Mouse (Mus musculus) midbrain, embryonic 13.5 days (tissue): ENCODE results near the gene Zfp672. TPM values are rescaled to one million over a fixed set of nuclear protein-coding genes. Genes with fewer than 3 reads are reported as not detected.

Experiments
- ATAC-seq: fragments of 200-750 bp; cut with Nextera tagmentation; 2 replicates; pipeline ENCODE4 v1.8.0; 2017; ENCODE audit warnings: mild to moderate bottlenecking, moderate TSS enrichment, moderate library complexity
- H3K27ac ChIP-seq: fragments of 300-500 bp; sonication (generic); 2 replicates; pipeline ENCODE4 v1.5.1; 2015; ENCODE audit warnings: inconsistent platforms, mild to moderate bottlenecking, moderate library complexity
- H3K27me3 ChIP-seq: fragments of 300-500 bp; sonication (generic); 2 replicates; pipeline ENCODE4 v1.6.1; 2015; ENCODE audit warnings: mild to moderate bottlenecking, inconsistent platforms
- H3K36me3 ChIP-seq: fragments of 300-500 bp; sonication (generic); 2 replicates; pipeline ENCODE4 v1.6.1; 2015; ENCODE audit warnings: mild to moderate bottlenecking, inconsistent platforms
- H3K4me1 ChIP-seq: fragments of 300-500 bp; sonication (generic); replicated peaks from 2 replicates; pipeline ENCODE4 v1.6.1; 2015; ENCODE audit warnings: inconsistent platforms
- H3K4me2 ChIP-seq: fragments of 300-500 bp; sonication (generic); replicated peaks from 2 replicates; pipeline ENCODE4 v1.6.1; 2015; ENCODE audit warnings: moderate library complexity, mild to moderate bottlenecking, inconsistent platforms
- H3K4me3 ChIP-seq: fragments of 300-500 bp; sonication (generic); replicated peaks from 2 replicates; pipeline ENCODE4 v1.5.1; 2015; ENCODE audit warnings: mild to moderate bottlenecking, inconsistent platforms
- H3K9ac ChIP-seq: fragments of 300-500 bp; sonication (generic); replicated peaks from 2 replicates; pipeline ENCODE4 v1.6.1; 2015; ENCODE audit warnings: mild to moderate bottlenecking, inconsistent platforms
- H3K9me3 ChIP-seq: fragments of 300-500 bp; sonication (generic); 2 replicates; pipeline ENCODE4 v1.6.1; 2016; ENCODE audit warnings: mild to moderate bottlenecking, inconsistent platforms
- WGBS: fragments of 180-500 bp; shearing (Covaris S2); methylation state at CpG from one replicate; pipeline ENCODE4 v1.1.7; 2015; 5-methylcytosine and 5-hydroxymethylcytosine counted together
- polyA plus RNA-seq: library from polyadenylated mRNA; unstranded; fragments of >200 nt; fragmentation: Nextera tagmentation; extraction: Ambion mirVana; gene quantifications from 2 replicates; pipeline ENCODE4 v1.2.1, GENCODE M21; 2015

Gene Zfp672
- polyA plus RNA-seq, 1 experiment from 2014 or later, result 38.6 TPM

- Histone ChIP-seq H3K9me3 (no peaks in the 10 kb centered on the region), H3K4me3 (peak overlapping the region; percentile 62), H3K9ac (peak overlapping the region; percentile 72), H3K36me3 (no peaks in the 10 kb centered on the region), H3K27me3 (no peaks in the 10 kb centered on the region), H3K4me2 (peak overlapping the region; percentile 68), H3K4me1 (peaks cover 18% of the 10 kb centered on the region), H3K27ac (peak overlapping the region; percentile 89)
- peak; percentile 88 for ATAC-seq
- WGBS, result under 1% methylated on average over 36 of the region's 36 CpGs
Observed at GRCm38 (mm10) chr11:58301837-58302754, 28.0 kb downstream of the Zfp672 start.

- WGBS, result 12% methylated on average over 13 of the region's 13 CpGs
- Histone ChIP-seq H3K27ac (peak overlapping the region; percentile 72), H3K9ac (peak overlapping the region; percentile 21; the same call in 1 of the 2 replicates)
Observed at GRCm38 (mm10) chr11:58301057-58301456, 29.1 kb downstream of the Zfp672 start.

GRCm38 (mm10) chr11:58297396-58297795 is 32.7 kb downstream of the Zfp672 start:
- no peak overlapping the region for H3K4me3 ChIP-seq
- H3K9ac ChIP-seq, result no peak overlapping the region
- H3K36me3 ChIP-seq, result no peaks in the 10 kb centered on the region
- H3K4me1 ChIP-seq, result 0 out of 2 replicates have a peak, but pooled peaks cover 7% of the 10 kb centered on the region
- H3K27me3 ChIP-seq, result no peaks in the 10 kb centered on the region
- H3K4me2 ChIP-seq, result no peak overlapping the region
- ATAC-seq, result no peak
- H3K27ac ChIP-seq, result no peak overlapping the region
- H3K9me3 ChIP-seq, result no peaks in the 10 kb centered on the region
- WGBS, result 15% methylated on average over 6 of the region's 6 CpGs

More at GRCm38 (mm10) chr11:58301057-58301456, 29.1 kb downstream of the Zfp672 start:
- ATAC-seq, result peak; percentile 19
- peaks cover 12% of the 10 kb centered on the region for H3K4me1 ChIP-seq
- H3K4me2 ChIP-seq, result peak overlapping the region; percentile 68
- no peaks in the 10 kb centered on the region for H3K27me3 ChIP-seq
- H3K36me3 ChIP-seq, result no peaks in the 10 kb centered on the region
- no peaks in the 10 kb centered on the region for H3K9me3 ChIP-seq
- H3K4me3 ChIP-seq, result peak overlapping the region; percentile 62

GRCm38 (mm10) chr11:58292791-58293190 is 37.3 kb downstream of the Zfp672 start:
- H3K27ac ChIP-seq, result no peak overlapping the region
- H3K27me3 ChIP-seq, result no peaks in the 10 kb centered on the region

GRCm38 (mm10) chr11:58290812-58291211 is 39.3 kb downstream of the Zfp672 start:
- Histone ChIP-seq H3K9me3 (no peaks in the 10 kb centered on the region), H3K4me2 (no peak overlapping the region), H3K4me3 (no peak overlapping the region), H3K36me3 (no peaks in the 10 kb centered on the region), H3K9ac (no peak overlapping the region), H3K27me3 (0 out of 2 replicates have a peak, but pooled peaks cover 3% of the 10 kb centered on the region), H3K4me1 (no peaks in the 10 kb centered on the region), H3K27ac (no peak overlapping the region)
- no peak for ATAC-seq
- 84% methylated on average over 4 of the region's 4 CpGs for WGBS

More at GRCm38 (mm10) chr11:58292791-58293190, 37.3 kb downstream of the Zfp672 start:
- Histone ChIP-seq H3K36me3 (no peaks in the 10 kb centered on the region), H3K9me3 (no peaks in the 10 kb centered on the region), H3K4me2 (no peak overlapping the region), H3K4me3 (no peak overlapping the region), H3K9ac (no peak overlapping the region), H3K4me1 (no peaks in the 10 kb centered on the region)
- 61% methylated on average over 4 of the region's 4 CpGs for WGBS
- ATAC-seq, result no peak

GRCm38 (mm10) chr11:58289992-58290682 is 40.0 kb downstream of the Zfp672 start:
- Histone ChIP-seq H3K4me1 (no peaks in the 10 kb centered on the region), H3K36me3 (no peaks in the 10 kb centered on the region), H3K9me3 (no peaks in the 10 kb centered on the region), H3K27me3 (0 out of 2 replicates have a peak, but pooled peaks cover 3% of the 10 kb centered on the region), H3K9ac (no peak overlapping the region), H3K27ac (no peak overlapping the region), H3K4me2 (no peak overlapping the region), H3K4me3 (no peak overlapping the region)
- WGBS, result 84% methylated on average over 9 of the region's 9 CpGs
- ATAC-seq, result no peak

- no peak overlapping the region for H3K4me2 ChIP-seq
- WGBS, result 89% methylated on average over 5 of the region's 5 CpGs
- H3K27me3 ChIP-seq, result 0 out of 2 replicates have a peak, but pooled peaks cover 3% of the 10 kb centered on the region
- H3K4me1 ChIP-seq, result no peaks in the 10 kb centered on the region
- H3K4me3 ChIP-seq, result no peak overlapping the region
- H3K9me3 ChIP-seq, result no peaks in the 10 kb centered on the region
- no peak overlapping the region for H3K9ac ChIP-seq
- no peak for ATAC-seq
- no peaks in the 10 kb centered on the region for H3K36me3 ChIP-seq
- H3K27ac ChIP-seq, result no peak overlapping the region
Observed at GRCm38 (mm10) chr11:58282518-58282917, 47.6 kb downstream of the Zfp672 start.

GRCm38 (mm10) chr11:58281970-58282496 is 48.1 kb downstream of the Zfp672 start:
- no peak overlapping the region for H3K4me2 ChIP-seq
- ATAC-seq, result no peak
- 86% methylated on average over 13 of the region's 13 CpGs for WGBS

GRCm38 (mm10) chr11:58275756-58276155 is 54.4 kb downstream of the Zfp672 start:
- no peak overlapping the region for H3K9ac ChIP-seq
- WGBS, result 74% methylated on average over 4 of the region's 4 CpGs
- H3K27ac ChIP-seq, result no peak overlapping the region
- H3K4me1 ChIP-seq, result no peaks in the 10 kb centered on the region
- H3K4me3 ChIP-seq, result no peak overlapping the region
- H3K27me3 ChIP-seq, result no peaks in the 10 kb centered on the region
- no peaks in the 10 kb centered on the region for H3K36me3 ChIP-seq
- no peak for ATAC-seq
- no peak overlapping the region for H3K4me2 ChIP-seq
- no peaks in the 10 kb centered on the region for H3K9me3 ChIP-seq

More at GRCm38 (mm10) chr11:58281970-58282496, 48.1 kb downstream of the Zfp672 start:
- Histone ChIP-seq H3K27me3 (0 out of 2 replicates have a peak, but pooled peaks cover 3% of the 10 kb centered on the region), H3K36me3 (no peaks in the 10 kb centered on the region), H3K9me3 (no peaks in the 10 kb centered on the region), H3K4me3 (no peak overlapping the region), H3K27ac (no peak overlapping the region), H3K4me1 (no peaks in the 10 kb centered on the region), H3K9ac (no peak overlapping the region)

GRCm38 (mm10) chr11:58274572-58274971 is 55.6 kb downstream of the Zfp672 start, which contains the start of gene 4930438A08Rik:
TSS of gene 4930438A08Rik (plus strand) at chr11:58274799.
- no peak for ATAC-seq
- no peak within 1 kb of the TSS for H3K27ac ChIP-seq
- no peak within 1 kb of the TSS for H3K4me2 ChIP-seq
- H3K4me1 ChIP-seq, result no peaks in the 10 kb centered on the region
- no peaks in the 10 kb centered on the region for H3K9me3 ChIP-seq
- H3K9ac ChIP-seq, result no peak within 1 kb of the TSS
- H3K36me3 ChIP-seq, result no peaks in the 10 kb centered on the region
- 57% methylated on average over 2 of the region's 2 CpGs for WGBS
- H3K4me3 ChIP-seq, result no peak within 1 kb of the TSS
- H3K27me3 ChIP-seq, result no peaks in the 10 kb centered on the region

- Histone ChIP-seq H3K9me3 (no peaks in the 10 kb centered on the region), H3K4me1 (no peaks in the 10 kb centered on the region), H3K4me2 (no peak overlapping the region), H3K9ac (no peak overlapping the region), H3K4me3 (no peak overlapping the region), H3K27me3 (no peaks in the 10 kb centered on the region), H3K36me3 (no peaks in the 10 kb centered on the region), H3K27ac (no peak overlapping the region)
- no peak for ATAC-seq
- WGBS, result 93% methylated on average over 3 of the region's 3 CpGs
Observed at GRCm38 (mm10) chr11:58268285-58268684, 61.9 kb downstream of the Zfp672 start.
